Mouse (Mus musculus) embryonic facial prominence, embryonic 14.5 days (tissue): ENCODE measurements around the gene Hap1. TPM values are rescaled to one million over a fixed set of nuclear protein-coding genes. Genes with fewer than 3 reads are reported as not detected.
"Not testable (repeated sequence)": the region's sequence is repeated elsewhere in the genome, so short reads cannot be mapped to it uniquely, and the experiment has no call there.

Experiments
- ATAC-seq: fragments of 200-750 bp; cut with Nextera tagmentation; 2 replicates; pipeline ENCODE4 v1.8.0; 2017; ENCODE audit warnings: low read depth, moderate number of reproducible peaks, moderate TSS enrichment
- DNase-seq: peaks from one replicate; pipeline ENCODE4 v3.0.0-alpha.2; 2015; ENCODE audit warnings: low spot score
- H3K27ac ChIP-seq: fragments of 300-500 bp; sonication (generic); replicated peaks from 2 replicates; pipeline ENCODE4 v1.5.1; 2014; ENCODE audit warnings: low read depth, mild to moderate bottlenecking, low read length, moderate library complexity
- H3K27me3 ChIP-seq: fragments of 300-500 bp; sonication (generic); replicated peaks from 2 replicates; pipeline ENCODE4 v1.6.1; 2014; ENCODE audit warnings: low read length; ENCODE audit not compliant: control insufficient read depth, insufficient read depth
- H3K36me3 ChIP-seq: fragments of 300-500 bp; sonication (generic); 2 replicates; pipeline ENCODE4 v1.6.1; 2014; ENCODE audit warnings: low read length, mixed read lengths; ENCODE audit not compliant: control insufficient read depth, insufficient read depth
- H3K4me1 ChIP-seq: fragments of 300-500 bp; sonication (generic); 2 replicates; pipeline ENCODE4 v1.6.1; 2014; ENCODE audit warnings: antibody characterized with exemption, low read length; ENCODE audit not compliant: control insufficient read depth, insufficient read depth
- H3K4me2 ChIP-seq: fragments of 300-500 bp; sonication (generic); 2 replicates; pipeline ENCODE4 v1.6.1; 2014; ENCODE audit warnings: low read depth, mild to moderate bottlenecking, low read length, moderate library complexity, mixed read lengths
- H3K4me3 ChIP-seq: fragments of 300-500 bp; sonication (generic); 2 replicates; pipeline ENCODE4 v1.5.1; 2014; ENCODE audit warnings: low read depth, mild to moderate bottlenecking, low read length
- H3K9ac ChIP-seq: fragments of 300-500 bp; sonication (generic); 2 replicates; pipeline ENCODE4 v1.6.1; 2014; ENCODE audit warnings: low read depth, mild to moderate bottlenecking, low read length, moderate library complexity, mixed read lengths
- H3K9me3 ChIP-seq: fragments of 300-500 bp; sonication (generic); 2 replicates; pipeline ENCODE4 v1.6.1; 2016; ENCODE audit warnings: low read length; ENCODE audit not compliant: control insufficient read depth
- WGBS: fragments of 180-500 bp; shearing (Covaris S2); extraction: QIAGEN DNeasy Blood & Tissue Kit; methylation state at CpG from one replicate; pipeline ENCODE4 v1.1.7; 2014; 5-methylcytosine and 5-hydroxymethylcytosine counted together
- polyA plus RNA-seq: library from polyadenylated mRNA; unstranded; fragments of >200 nt; fragmentation: Nextera tagmentation; extraction: Ambion mirVana; gene quantifications from 2 replicates; pipeline ENCODE4 v1.2.1, GENCODE M21; 2014

Gene Hap1
- polyA plus RNA-seq, 1 experiment from 2014 or later = 3.2 TPM

GRCm38 (mm10) chr11:100352076-100352857 is 3.7 kb downstream of the Hap1 start:
- Histone ChIP-seq H3K9ac (peak overlapping the region; percentile 31; the same call in 1 of the 2 replicates), H3K4me3 (no peak overlapping the region), H3K27ac (no peak overlapping the region), H3K4me1 (0 out of 2 replicates have a peak, but pooled peaks cover 6% of the 10 kb centered on the region), H3K4me2 (no peak overlapping the region), H3K27me3 (peaks cover 47% of the 10 kb centered on the region), H3K9me3 (no peaks in the 10 kb centered on the region), H3K36me3 (no peaks in the 10 kb centered on the region)
- ATAC-seq (no peak), DNase-seq (peak; percentile 39)
- 22% methylated on average over 9 of the region's 10 CpGs for WGBS

DNA sequence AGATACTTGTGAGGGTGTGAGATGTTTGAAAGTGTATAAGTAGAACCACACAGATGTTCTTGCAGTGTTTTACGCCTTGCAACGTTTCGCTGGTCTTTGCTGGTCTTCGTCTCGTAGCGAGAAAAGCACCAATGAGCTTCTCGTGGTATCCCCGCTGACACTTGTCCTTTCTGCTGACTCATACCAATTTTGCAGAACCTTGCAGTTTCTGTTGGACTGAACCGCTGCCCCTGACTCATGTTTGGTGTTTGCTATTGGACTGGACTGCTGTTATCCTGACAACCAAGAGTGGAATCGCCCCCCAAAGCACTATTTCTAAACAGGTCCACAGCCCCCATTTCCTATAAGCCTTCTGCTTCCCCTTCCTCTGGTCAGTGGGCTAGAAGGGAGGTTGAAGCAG is 11.7 kb downstream of the Hap1 start:
- DNase-seq = no peak

DNA sequence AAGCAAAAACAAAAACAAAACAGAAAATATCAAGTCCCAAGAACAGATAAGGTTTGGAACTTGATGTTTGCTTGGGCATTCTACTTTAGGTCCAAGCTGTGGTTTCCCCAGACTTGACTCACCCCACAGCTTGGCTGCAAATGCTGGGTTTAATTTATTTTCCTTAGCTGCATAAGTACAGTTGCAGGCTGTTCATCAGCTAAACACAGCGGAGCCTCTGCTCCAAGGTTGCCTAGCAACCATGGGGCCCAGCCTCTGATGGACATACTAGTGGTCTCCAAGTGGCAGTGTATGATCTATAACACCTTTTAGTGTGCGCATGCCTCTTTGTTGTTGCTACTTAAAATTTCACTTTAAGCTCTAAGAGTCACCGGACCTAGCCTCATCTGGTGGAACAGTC is 20.2 kb downstream of the Hap1 start:
- Histone ChIP-seq H3K36me3 (no peaks in the 10 kb centered on the region), H3K9me3 (no peaks in the 10 kb centered on the region), H3K27ac (no peak overlapping the region), H3K4me2 (no peak overlapping the region), H3K9ac (no peak overlapping the region), H3K4me1 (no peaks in the 10 kb centered on the region), H3K27me3 (no peaks in the 10 kb centered on the region), H3K4me3 (no peak overlapping the region)
- WGBS = 56% methylated on average over 3 of the region's 3 CpGs
- ATAC-seq (peak; percentile 62; the same call in 1 of the 2 replicates), DNase-seq (peak; percentile 73)

More for the DNA sequence above, 11.7 kb downstream of the Hap1 start:
- no peak for ATAC-seq
- H3K36me3 ChIP-seq = no peaks in the 10 kb centered on the region
- H3K27me3 ChIP-seq = no peaks in the 10 kb centered on the region
- no peak overlapping the region for H3K27ac ChIP-seq
- H3K4me1 ChIP-seq = no peaks in the 10 kb centered on the region
- H3K4me3 ChIP-seq = no peak overlapping the region
- H3K9me3 ChIP-seq = no peaks in the 10 kb centered on the region
- H3K4me2 ChIP-seq = no peak overlapping the region
- WGBS = 91% methylated on average over 10 of the region's 10 CpGs
- no peak overlapping the region for H3K9ac ChIP-seq

- H3K4me2 ChIP-seq = no peak within 1 kb of the TSS
- H3K27me3 ChIP-seq = no peaks in the 10 kb centered on the region
- 82% methylated on average over 6 of the region's 6 CpGs for WGBS
- DNase-seq = no peak
- no peak within 1 kb of the TSS for H3K27ac ChIP-seq
- H3K9ac ChIP-seq = no peak within 1 kb of the TSS
- H3K9me3 ChIP-seq = no peaks in the 10 kb centered on the region
- H3K4me3 ChIP-seq = no peak within 1 kb of the TSS
- no peaks in the 10 kb centered on the region for H3K36me3 ChIP-seq
- ATAC-seq = no peak
- H3K4me1 ChIP-seq = no peaks in the 10 kb centered on the region
Measured at GRCm38 (mm10) chr11:100333944-100334457, 21.9 kb downstream of the Hap1 start, which contains the start of gene Gast. Gene Gast (plus strand): TSS chr11:100334407.

DNA sequence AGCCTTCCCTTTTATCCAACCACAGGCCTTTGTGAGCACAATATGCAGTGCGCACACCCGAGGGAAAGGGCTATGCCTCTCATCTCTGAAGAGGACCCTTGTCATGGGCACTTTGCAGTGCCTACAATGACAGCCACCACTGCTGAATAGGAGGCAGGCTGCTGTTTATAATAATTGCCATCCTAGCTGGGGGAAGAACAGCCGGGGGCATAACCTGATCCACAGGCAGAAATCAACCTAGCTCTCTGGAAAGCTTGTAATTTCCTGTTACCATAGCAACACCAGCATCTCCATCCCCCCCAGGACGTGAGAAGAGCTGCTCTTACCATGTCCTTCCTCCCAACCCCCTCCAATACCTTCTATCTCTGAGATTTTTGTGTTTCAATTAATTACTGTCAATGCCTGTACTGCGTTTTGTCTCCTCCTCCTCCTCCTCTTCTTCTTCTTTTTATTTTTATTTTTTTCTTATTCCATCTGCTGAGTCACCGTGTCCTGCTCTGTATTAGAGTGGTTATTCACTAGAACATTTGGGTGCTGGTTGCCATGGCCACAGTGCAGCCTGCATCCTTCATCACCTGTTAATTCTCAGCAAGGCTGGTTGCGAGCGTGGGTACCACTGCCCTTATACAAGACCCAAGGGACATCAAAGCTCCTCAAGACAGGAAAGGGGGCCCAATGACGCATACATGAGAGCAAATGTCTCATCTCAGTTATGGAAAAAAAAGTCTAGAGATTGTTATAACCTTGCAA is 23.0 kb downstream of the Hap1 start:
- Histone ChIP-seq H3K27me3 (no peaks in the 10 kb centered on the region), H3K4me1 (no peaks in the 10 kb centered on the region), H3K4me3 (no peak overlapping the region), H3K27ac (no peak overlapping the region), H3K4me2 (no peak overlapping the region), H3K9me3 (no peaks in the 10 kb centered on the region), H3K9ac (no peak overlapping the region), H3K36me3 (no peaks in the 10 kb centered on the region)
- ATAC-seq (peak; percentile 64), DNase-seq (peak; percentile 19)
- WGBS = 45% methylated on average over 9 of the region's 9 CpGs

GRCm38 (mm10) chr11:100330816-100331375 is 25.0 kb downstream of the Hap1 start:
- DNase-seq, H3K36me3 ChIP-seq, H3K27me3 ChIP-seq, ATAC-seq, H3K4me3 ChIP-seq, H3K9ac ChIP-seq, H3K4me1 ChIP-seq, H3K27ac ChIP-seq, H3K4me2 ChIP-seq, H3K9me3 ChIP-seq: not testable (repeated sequence)
- 45% methylated on average over 8 of the region's 8 CpGs for WGBS

- Histone ChIP-seq H3K36me3 (no peaks in the 10 kb centered on the region), H3K4me2 (no peak overlapping the region), H3K27me3 (no peaks in the 10 kb centered on the region), H3K4me3 (no peak overlapping the region), H3K9ac (no peak overlapping the region), H3K9me3 (no peaks in the 10 kb centered on the region), H3K27ac (no peak overlapping the region), H3K4me1 (no peaks in the 10 kb centered on the region)
- 56% methylated on average over 16 of the region's 16 CpGs for WGBS
- ATAC-seq = no peak
- no peak for DNase-seq
Measured at GRCm38 (mm10) chr11:100330235-100330634, 25.7 kb downstream of the Hap1 start.

- DNase-seq (no peak), ATAC-seq (no peak)
- WGBS = 84% methylated on average over 6 of the region's 6 CpGs
- Histone ChIP-seq H3K9ac (no peak overlapping the region), H3K27ac (no peak overlapping the region), H3K36me3 (0 out of 2 replicates have a peak, but pooled peaks cover 2% of the 10 kb centered on the region), H3K4me3 (no peak overlapping the region), H3K27me3 (no peaks in the 10 kb centered on the region), H3K4me1 (no peaks in the 10 kb centered on the region), H3K9me3 (no peaks in the 10 kb centered on the region), H3K4me2 (no peak overlapping the region)
Measured at GRCm38 (mm10) chr11:100327761-100328160, 28.2 kb downstream of the Hap1 start.
